Mouse (Mus musculus) heart, postnatal 0 days (tissue): ENCODE measurements around the gene Sardh.

Source experiments
- CTCF ChIP-seq: IDR thresholded peaks from 2 replicates; pipeline ENCODE4 v1.5.1; 2016; ENCODE audit warnings: antibody characterized with exemption, control low read depth, low read depth
- EP300 ChIP-seq: IDR thresholded peaks from 2 replicates; pipeline ENCODE4 v1.6.1; 2016; ENCODE audit warnings: antibody characterized with exemption, low read depth

DNA sequence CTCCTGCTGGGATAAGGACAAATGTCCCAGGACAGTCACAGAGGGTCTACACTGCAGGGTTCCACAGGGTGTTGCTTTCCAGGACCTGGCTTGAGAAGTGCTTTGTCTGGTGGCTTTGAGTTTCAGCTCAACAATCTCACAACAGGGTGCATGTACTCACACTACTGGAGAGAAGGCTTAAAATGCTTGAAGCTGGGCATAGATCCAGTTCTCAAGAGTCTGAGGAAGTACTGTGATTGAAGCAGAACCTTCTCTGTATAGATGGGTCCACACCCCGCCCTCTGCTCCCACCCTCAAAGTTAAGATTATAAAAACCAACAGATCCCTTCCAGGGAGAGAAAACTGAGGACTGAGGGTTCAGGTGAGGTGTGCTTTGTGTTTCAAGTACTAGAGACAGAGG lies 47.6 kb downstream of the Sardh start:
- TF ChIP-seq CTCF (no peak; the same call in 1 of the 2 replicates), EP300 (no peak)
